Mouse (Mus musculus): ENCODE measurements around the gene Atf7. TPM values are rescaled to one million over a fixed set of nuclear protein-coding genes. Genes with fewer than 3 reads are reported as not detected.

The Atf7 gene
- polyA plus RNA-seq, 1 experiment from 2014 or later: 27.0 TPM

DNA sequence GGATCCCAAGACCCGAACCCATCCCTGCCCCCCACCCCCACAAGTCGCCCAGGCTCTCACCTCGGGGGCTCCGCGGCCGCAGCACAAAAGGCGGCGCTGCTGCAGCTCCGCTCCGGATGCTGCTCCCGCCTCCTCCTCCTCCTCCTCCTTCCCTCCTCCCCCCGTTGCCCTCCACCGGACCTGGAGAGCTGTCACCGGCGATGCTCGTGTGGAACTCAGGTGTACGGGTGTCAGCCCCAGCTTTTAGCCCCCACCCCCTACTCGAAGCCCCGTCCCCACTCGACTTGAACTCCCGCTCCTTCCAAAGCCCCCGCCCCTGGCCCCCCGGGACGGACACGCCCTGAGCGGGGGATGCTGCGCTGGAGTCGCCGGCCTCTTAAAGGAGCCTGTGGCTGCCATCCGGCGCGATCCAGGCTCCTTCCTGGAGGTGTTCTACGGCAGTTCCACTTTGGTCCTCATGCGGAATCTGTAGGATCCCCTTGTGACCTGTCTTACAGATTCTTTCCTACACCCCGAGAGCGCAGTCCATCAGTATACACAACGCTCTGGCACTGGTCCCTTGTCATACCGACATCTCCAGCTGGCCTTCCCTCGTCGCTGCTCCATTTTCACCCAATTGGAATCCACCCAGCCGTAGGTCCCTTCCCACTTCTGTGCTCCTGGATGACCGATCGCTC lies 108.4 kb downstream of the Atf7 start, which contains the start of gene Map3k12:
TSS of gene Map3k12 (minus strand) at position 337 of the 677 bp plus-strand sequence.
- H3K4me1 ChIP-seq: peaks cover 50% of the 10 kb centered on the region
- WGBS: under 1% methylated on average over 43 of the region's 43 CpGs
- peaks cover 20% of the 10 kb centered on the region for H3K36me3 ChIP-seq
- H3K27me3 ChIP-seq (ENCODE audit: low read depth, poor library complexity, severe bottlenecking): no peaks in the 10 kb centered on the region
- H3K27ac ChIP-seq: peak within 1 kb of the TSS; percentile 98
- H3K9me3 ChIP-seq (replicated peaks): no peaks in the 10 kb centered on the region
- DNase-seq (ENCODE audit: low spot score): peak; percentile 86
- H3K4me3 ChIP-seq: peak within 1 kb of the TSS; percentile 74

- WGBS: 2% methylated on average over 12 of the region's 12 CpGs
- peaks cover 56% of the 10 kb centered on the region for H3K4me1 ChIP-seq
Observed at GRCm38 (mm10) chr15:102516293-102516692, 109.0 kb downstream of the Atf7 start.

GRCm38 (mm10) chr15:102515791-102516190 lies 109.5 kb downstream of the Atf7 start:
- H3K4me3 ChIP-seq: peak overlapping the region; percentile 74
- peaks cover 61% of the 10 kb centered on the region for H3K4me1 ChIP-seq
- H3K9me3 ChIP-seq (replicated peaks): no peaks in the 10 kb centered on the region
- WGBS: 56% methylated on average over 4 of the region's 4 CpGs
- peaks cover 9% of the 10 kb centered on the region for H3K36me3 ChIP-seq
- H3K27ac ChIP-seq: peak overlapping the region; percentile 98
- H3K27me3 ChIP-seq (ENCODE audit: low read depth, poor library complexity, severe bottlenecking): no peaks in the 10 kb centered on the region
- no peak for DNase-seq (ENCODE audit: low spot score)

More at GRCm38 (mm10) chr15:102516293-102516692, 109.0 kb downstream of the Atf7 start:
- Histone ChIP-seq H3K4me3 (peak overlapping the region; percentile 74), H3K27me3 (ENCODE audit: low read depth, poor library complexity, severe bottlenecking) (no peaks in the 10 kb centered on the region), H3K36me3 (peaks cover 14% of the 10 kb centered on the region), H3K27ac (peak overlapping the region; percentile 98), H3K9me3 (replicated peaks) (no peaks in the 10 kb centered on the region)
- no peak for DNase-seq (ENCODE audit: low spot score)

DNA sequence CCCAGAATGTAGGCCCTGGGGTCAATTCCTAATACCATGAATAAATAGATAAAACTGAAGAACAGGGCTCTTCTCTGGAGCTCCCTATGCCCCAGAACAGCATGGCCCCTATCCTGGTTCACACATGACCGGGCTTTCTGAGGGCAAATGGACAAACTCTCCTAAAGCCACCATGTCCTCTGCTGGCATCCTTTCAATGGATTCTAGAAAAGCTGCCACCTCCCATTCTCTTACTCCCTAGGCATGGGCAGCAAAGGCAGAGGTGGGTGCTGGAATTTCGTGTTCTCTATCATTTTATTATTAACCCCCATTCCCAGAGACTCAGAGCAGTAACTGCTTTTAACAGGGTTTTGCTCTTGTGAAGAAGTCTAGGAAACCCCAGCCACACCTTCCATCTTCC lies 110.0 kb downstream of the Atf7 start:
- Histone ChIP-seq H3K36me3 (peaks cover 4% of the 10 kb centered on the region), H3K9me3 (replicated peaks) (no peaks in the 10 kb centered on the region), H3K4me1 (peaks cover 63% of the 10 kb centered on the region), H3K27me3 (ENCODE audit: low read depth, poor library complexity, severe bottlenecking) (no peaks in the 10 kb centered on the region), H3K4me3 (peak overlapping the region; percentile 74; the same call in 1 of the 2 replicates), H3K27ac (no peak overlapping the region)
- WGBS: 85% methylated on average over 2 of the region's 2 CpGs
- DNase-seq (ENCODE audit: low spot score): peak; percentile 8

DNA sequence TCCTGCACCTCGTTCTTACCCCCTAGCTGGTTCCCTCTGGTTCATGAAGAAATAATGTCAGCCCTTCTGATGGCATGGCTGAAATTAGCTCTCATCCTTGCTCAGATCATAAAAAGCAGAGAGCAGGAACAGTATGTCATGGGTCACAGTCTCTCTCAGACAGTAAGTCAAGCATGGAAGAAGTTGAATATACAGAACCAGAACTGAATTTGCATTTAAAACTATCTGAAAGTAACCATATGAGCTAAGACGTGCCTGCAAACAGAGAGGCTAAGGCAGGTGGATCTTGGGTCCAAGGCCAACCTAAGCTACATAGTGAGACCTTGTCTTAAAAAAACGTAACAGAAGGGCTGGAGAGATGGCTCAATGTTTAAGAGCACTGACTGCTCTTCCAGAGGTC lies 112.3 kb downstream of the Atf7 start:
- H3K9me3 ChIP-seq (replicated peaks): no peaks in the 10 kb centered on the region
- peaks cover 59% of the 10 kb centered on the region for H3K4me1 ChIP-seq
- peak; percentile 17 for DNase-seq (ENCODE audit: low spot score)
- no peak overlapping the region for H3K4me3 ChIP-seq
- WGBS: 84% methylated on average over 3 of the region's 3 CpGs
- H3K27me3 ChIP-seq (ENCODE audit: low read depth, poor library complexity, severe bottlenecking): no peaks in the 10 kb centered on the region
- H3K27ac ChIP-seq: no peak overlapping the region
- peaks cover 5% of the 10 kb centered on the region; the same call in 1 of the 2 replicates for H3K36me3 ChIP-seq

- H3K4me3 ChIP-seq: peak overlapping the region; percentile 64; the same call in 1 of the 2 replicates
- H3K9me3 ChIP-seq (replicated peaks): no peaks in the 10 kb centered on the region
- peaks cover 11% of the 10 kb centered on the region; the same call in 1 of the 2 replicates for H3K36me3 ChIP-seq
- H3K27ac ChIP-seq: peak overlapping the region; percentile 84
- no peak for DNase-seq (ENCODE audit: low spot score)
- peaks cover 57% of the 10 kb centered on the region for H3K4me1 ChIP-seq
- H3K27me3 ChIP-seq (ENCODE audit: low read depth, poor library complexity, severe bottlenecking): no peaks in the 10 kb centered on the region
Observed at GRCm38 (mm10) chr15:102512471-102512870, 112.8 kb downstream of the Atf7 start.

DNA sequence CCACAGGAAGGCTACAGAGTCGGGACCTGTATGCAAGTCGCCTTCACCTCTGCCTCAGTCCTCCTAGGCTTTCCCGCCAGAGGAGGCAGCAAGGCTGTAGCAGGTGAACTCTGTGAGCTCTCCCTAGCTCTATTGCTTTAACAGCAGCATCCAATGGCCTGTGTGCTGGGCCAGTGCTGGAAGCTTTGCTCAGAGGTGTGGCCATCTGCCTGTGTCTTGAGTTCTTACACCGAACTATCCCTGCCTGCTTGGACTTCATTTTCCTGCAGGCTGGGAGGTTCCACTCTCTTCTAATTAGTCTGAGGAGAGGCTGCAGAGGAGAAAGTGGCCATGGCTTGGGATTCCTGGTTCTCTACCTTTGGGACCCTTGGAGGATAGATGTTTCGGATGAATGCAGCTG lies 113.3 kb downstream of the Atf7 start:
- H3K4me1 ChIP-seq: peaks cover 53% of the 10 kb centered on the region
- WGBS: 26% methylated on average over 5 of the region's 5 CpGs
- no peak for DNase-seq (ENCODE audit: low spot score)
- H3K4me3 ChIP-seq: peak overlapping the region; percentile 64
- H3K9me3 ChIP-seq (replicated peaks): no peaks in the 10 kb centered on the region
- peaks cover 15% of the 10 kb centered on the region for H3K36me3 ChIP-seq
- H3K27ac ChIP-seq: peak overlapping the region; percentile 84
- no peaks in the 10 kb centered on the region for H3K27me3 ChIP-seq (ENCODE audit: low read depth, poor library complexity, severe bottlenecking)

DNA sequence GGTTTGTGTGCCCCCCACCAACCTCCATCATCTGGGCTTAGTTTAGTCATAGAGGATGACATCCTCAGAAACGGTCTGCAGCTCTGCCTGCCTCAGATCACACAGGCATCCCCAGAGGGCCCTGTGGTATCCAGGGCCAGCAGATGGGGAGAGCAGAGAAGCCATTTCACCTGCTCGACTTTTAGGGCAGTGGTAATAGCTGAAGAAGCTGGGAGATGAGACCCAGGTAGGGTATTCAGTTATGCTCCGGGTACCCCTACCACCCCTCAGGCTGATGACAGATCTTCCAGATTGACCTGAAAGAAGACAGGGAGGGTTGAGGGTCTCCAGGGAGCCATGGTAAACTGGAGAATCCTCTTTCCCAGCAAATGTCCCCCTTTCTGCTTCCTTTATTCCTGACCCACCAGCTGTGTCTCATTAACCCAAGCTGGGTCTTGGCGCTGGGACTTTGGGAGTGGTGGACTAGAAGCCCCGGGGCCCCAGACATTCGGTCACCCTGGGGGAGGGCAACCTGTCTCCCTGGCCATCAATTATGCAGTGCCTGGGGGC lies 113.9 kb downstream of the Atf7 start:
- DNase-seq (ENCODE audit: low spot score): peak; percentile 59
- peak overlapping the region; percentile 64 for H3K4me3 ChIP-seq
- peak overlapping the region; percentile 84 for H3K27ac ChIP-seq
- H3K27me3 ChIP-seq (ENCODE audit: low read depth, poor library complexity, severe bottlenecking): no peaks in the 10 kb centered on the region
- H3K4me1 ChIP-seq: peaks cover 51% of the 10 kb centered on the region
- H3K36me3 ChIP-seq: peaks cover 20% of the 10 kb centered on the region
- 6% methylated on average over 6 of the region's 6 CpGs for WGBS
- H3K9me3 ChIP-seq (replicated peaks): no peaks in the 10 kb centered on the region

GRCm38 (mm10) chr15:102510590-102511284 lies 114.5 kb downstream of the Atf7 start:
- 4% methylated on average over 34 of the region's 34 CpGs for WGBS
- no peaks in the 10 kb centered on the region for H3K9me3 ChIP-seq (replicated peaks)
- peaks cover 25% of the 10 kb centered on the region for H3K36me3 ChIP-seq
- DNase-seq (ENCODE audit: low spot score): peak; percentile 98
- peak overlapping the region; percentile 64 for H3K4me3 ChIP-seq
- H3K27ac ChIP-seq: peak overlapping the region; percentile 84
- peaks cover 45% of the 10 kb centered on the region for H3K4me1 ChIP-seq
- no peaks in the 10 kb centered on the region for H3K27me3 ChIP-seq (ENCODE audit: low read depth, poor library complexity, severe bottlenecking)

DNA sequence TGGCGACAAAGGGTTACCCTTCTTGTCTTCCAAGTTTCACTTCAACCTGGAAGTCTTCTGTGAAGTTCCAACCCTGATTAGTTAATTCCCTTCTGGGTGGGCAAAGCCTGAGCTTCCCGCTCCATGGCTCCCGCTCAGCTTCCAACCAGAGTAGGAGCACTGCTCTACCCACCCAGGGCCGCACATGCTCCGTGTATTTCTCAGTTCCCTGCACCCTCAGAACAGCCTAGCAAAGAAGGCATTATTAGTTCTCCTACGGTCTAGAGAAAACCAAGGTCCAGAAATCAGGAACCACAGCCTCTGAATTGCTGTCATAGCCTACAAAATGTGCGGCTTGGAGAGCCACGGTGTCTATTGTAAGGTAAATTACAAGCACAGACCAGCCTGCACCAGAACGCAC lies 115.2 kb downstream of the Atf7 start:
- Histone ChIP-seq H3K36me3 (peaks cover 29% of the 10 kb centered on the region), H3K4me3 (peak overlapping the region; percentile 64), H3K4me1 (peaks cover 39% of the 10 kb centered on the region), H3K9me3 (replicated peaks) (no peaks in the 10 kb centered on the region), H3K27me3 (ENCODE audit: low read depth, poor library complexity, severe bottlenecking) (no peaks in the 10 kb centered on the region), H3K27ac (peak overlapping the region; percentile 84)
- WGBS: 13% methylated on average over 9 of the region's 9 CpGs
- DNase-seq (ENCODE audit: low spot score): peak; percentile 50

GRCm38 (mm10) chr15:102508336-102508735 lies 116.9 kb downstream of the Atf7 start:
- H3K4me1 ChIP-seq: peaks cover 39% of the 10 kb centered on the region
- H3K9me3 ChIP-seq (replicated peaks): no peaks in the 10 kb centered on the region
- peaks cover 47% of the 10 kb centered on the region for H3K36me3 ChIP-seq
- H3K27ac ChIP-seq: no peak overlapping the region
- no peaks in the 10 kb centered on the region for H3K27me3 ChIP-seq (ENCODE audit: low read depth, poor library complexity, severe bottlenecking)
- WGBS: 84% methylated on average over 3 of the region's 3 CpGs
- no peak for DNase-seq (ENCODE audit: low spot score)
- no peak overlapping the region for H3K4me3 ChIP-seq

DNA sequence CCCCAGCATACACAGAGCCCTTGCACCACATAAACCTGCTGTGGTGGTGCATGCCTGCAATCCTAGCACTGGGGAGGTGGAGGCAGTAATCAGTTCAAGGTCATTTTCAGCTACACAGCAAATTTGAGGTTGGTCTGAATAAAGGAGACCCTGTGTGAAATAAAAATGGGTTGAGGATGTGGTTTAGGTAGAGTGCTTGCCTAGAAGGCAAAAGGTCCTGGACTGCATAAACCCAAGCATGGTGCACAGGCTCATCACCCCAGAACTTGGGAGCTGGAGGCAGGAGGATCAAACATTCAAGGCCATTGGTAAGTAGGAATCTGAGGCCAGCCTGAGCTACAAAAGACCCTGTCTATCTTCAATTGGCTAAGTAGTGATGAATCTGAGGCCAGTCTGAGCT lies 117.7 kb downstream of the Atf7 start:
- Histone ChIP-seq H3K27ac (no peak overlapping the region), H3K36me3 (peaks cover 54% of the 10 kb centered on the region), H3K4me3 (no peak overlapping the region), H3K4me1 (peaks cover 33% of the 10 kb centered on the region), H3K9me3 (replicated peaks) (no peaks in the 10 kb centered on the region), H3K27me3 (ENCODE audit: low read depth, poor library complexity, severe bottlenecking) (no peaks in the 10 kb centered on the region)
- DNase-seq (ENCODE audit: low spot score): no peak

- no peak overlapping the region for H3K27ac ChIP-seq
Observed at GRCm38 (mm10) chr15:102506864-102507263, 118.4 kb downstream of the Atf7 start.

More at GRCm38 (mm10) chr15:102506864-102507263, 118.4 kb downstream of the Atf7 start:
- H3K4me3 ChIP-seq: no peak overlapping the region
- H3K36me3 ChIP-seq: peaks cover 61% of the 10 kb centered on the region
- no peak for DNase-seq (ENCODE audit: low spot score)
- H3K9me3 ChIP-seq (replicated peaks): no peaks in the 10 kb centered on the region
- H3K27me3 ChIP-seq (ENCODE audit: low read depth, poor library complexity, severe bottlenecking): no peaks in the 10 kb centered on the region
- peaks cover 26% of the 10 kb centered on the region for H3K4me1 ChIP-seq
- WGBS: 91% methylated on average over 1 of the region's 1 CpGs
